Mouse (Mus musculus) kidney, postnatal 25 days (tissue): ENCODE results near the gene Nptxr.

Experiments
- DNase-seq, 2 experiments: peaks; one replicate each; pipeline ENCODE4 v3.0.0; 2021; ENCODE audit warnings: mixed read lengths in 2 of 2

Gene Nptxr

GRCm38 (mm10) chr15:79804352-79805071, at the start of gene Nptxr:
Nptxr (minus strand) TSS chr15:79804766.
- peak; percentile 25 to 61 for DNase-seq

GRCm38 (mm10) chr15:79850143-79850542, 45.6 kb upstream of the Nptxr start:
- no peak for DNase-seq

GRCm38 (mm10) chr15:79847100-79847499, 42.5 kb upstream of the Nptxr start:
- DNase-seq = no peak

DNA sequence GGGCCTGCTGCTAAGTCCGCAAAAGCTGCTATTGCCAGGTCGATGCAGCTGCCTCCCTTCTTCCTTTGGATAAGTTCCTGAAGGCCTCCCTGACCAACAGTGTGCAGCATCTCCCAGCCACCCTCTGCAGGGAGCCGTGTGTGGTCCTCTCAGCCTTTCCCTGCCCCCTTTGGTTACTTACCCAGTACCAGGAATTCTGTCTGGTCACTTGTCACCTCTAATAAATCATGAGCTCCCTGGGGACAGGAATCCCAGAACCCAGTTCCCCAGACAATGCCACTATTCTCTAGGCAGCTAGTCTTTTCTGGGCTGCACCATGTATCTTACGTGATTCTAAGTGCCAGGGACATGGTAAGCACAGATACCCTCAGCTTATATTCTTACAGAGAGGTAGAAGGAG, 41.4 kb upstream of the Nptxr start:
- DNase-seq = no peak

DNA sequence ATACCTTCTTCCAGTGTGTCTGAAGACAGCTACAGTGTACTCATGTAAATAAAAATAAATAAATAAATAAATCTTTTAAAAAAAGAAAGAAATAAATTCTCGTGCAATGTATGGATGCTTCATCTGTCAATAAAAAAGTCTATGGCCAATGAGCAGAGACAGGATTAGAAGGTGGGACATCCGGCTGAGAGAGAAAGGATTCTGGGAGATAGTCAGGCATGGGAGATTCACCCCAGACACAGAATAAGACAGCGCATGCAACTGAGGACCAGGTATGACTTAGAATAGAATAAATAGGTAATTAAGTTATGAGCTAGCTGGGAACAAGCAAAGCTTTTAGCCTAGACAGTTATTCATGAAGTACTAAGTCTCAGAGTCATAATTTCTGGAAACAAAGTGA, 38.4 kb upstream of the Nptxr start:
- no peak for DNase-seq

- no peak for DNase-seq
Measured at GRCm38 (mm10) chr15:79840281-79840680, 35.7 kb upstream of the Nptxr start.

DNA sequence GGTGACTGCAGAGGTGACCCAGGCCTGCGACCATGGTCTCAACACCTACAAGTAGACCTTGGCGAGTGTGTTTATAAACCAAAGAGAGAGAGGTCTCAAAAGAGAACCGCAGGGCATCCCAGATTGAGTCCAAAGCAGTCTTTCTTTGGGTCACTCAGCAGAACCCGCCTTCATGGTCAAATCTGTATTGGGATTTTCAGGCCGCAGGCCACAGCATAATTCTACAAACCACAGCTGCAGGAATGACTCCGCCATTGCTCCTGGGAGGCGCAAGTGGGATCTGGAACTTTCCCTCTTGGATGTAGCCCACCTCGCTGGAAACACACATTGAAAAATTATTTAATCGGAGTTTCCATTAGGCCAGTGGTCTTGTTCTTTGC, 30.3 kb upstream of the Nptxr start:
- DNase-seq = no peak

- peak; percentile 98 for DNase-seq
Measured at GRCm38 (mm10) chr15:79834130-79834880, 29.7 kb upstream of the Nptxr start, which contains the start of the genes Npcd and Cbx6. Npcd (minus strand) TSS chr15:79834237. Cbx6 (minus strand) TSS chr15:79834688.

GRCm38 (mm10) chr15:79833251-79834050, 28.9 kb upstream of the Nptxr start:
- DNase-seq = peak in 1 of 2 experiments; percentile 45

DNA sequence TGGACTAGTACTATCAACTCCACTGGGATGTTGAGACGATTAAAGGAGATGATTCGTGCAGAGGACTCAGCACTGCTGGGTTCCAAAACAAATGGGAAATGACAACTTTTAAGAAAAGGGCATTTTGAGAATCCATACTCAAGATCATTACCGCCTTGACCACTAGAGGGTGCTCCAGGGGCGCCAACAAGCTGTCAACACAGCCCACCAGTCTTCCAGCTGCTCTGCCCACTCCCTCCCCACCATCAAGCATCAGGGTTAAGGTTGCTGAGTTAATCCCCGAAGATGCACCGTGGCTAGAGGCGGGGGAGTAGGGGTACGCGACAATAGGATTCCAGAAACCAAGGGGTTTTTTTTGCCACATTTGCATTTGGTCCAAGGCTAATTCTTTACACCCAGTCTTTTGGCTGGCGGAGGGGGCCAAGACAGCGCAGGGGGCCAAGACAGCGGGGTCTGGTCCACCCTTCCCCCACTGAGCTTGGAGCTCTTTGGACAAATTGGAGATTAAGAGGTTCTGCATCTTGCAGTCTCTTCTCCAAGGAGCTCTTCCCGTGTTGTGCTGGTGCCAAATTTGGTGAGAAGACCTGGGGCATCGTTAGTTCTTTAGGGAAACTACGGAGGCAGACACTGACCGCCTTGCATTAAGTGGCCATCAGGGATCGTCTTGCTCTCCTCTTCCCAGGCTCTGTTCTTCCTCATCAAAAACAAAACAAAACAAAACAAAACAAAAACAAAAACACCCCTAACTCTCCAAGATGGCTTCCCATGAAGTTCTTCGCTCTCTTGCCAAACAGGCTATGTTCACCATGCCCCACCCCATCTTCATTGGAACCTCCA, 27.7 kb upstream of the Nptxr start:
- peak; percentile 70 to 89 for DNase-seq

DNA sequence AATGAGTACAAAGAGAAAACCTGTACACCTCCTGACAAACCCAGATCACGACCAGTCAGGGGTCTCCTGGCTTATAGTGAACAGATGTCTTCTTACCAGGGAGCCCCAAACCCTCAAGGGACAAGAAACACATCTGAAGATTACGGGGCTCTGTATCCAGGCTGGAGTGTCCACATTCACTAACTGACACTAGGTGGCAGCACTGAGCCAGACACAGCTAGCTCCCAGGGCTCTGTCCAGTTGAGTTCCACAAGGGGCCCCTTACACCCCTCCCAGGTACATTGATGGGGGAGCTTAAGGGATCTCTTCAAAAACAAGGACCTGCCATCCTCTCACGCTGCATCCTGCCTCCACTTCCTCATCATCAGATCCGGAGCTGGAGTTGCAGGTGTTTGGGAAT, 25.8 kb upstream of the Nptxr start:
- DNase-seq = peak; percentile 79 to 88

- DNase-seq = no peak
Measured at GRCm38 (mm10) chr15:79829431-79829830, 24.9 kb upstream of the Nptxr start.

GRCm38 (mm10) chr15:79828366-79829035, 23.9 kb upstream of the Nptxr start:
- DNase-seq = peak; percentile 21 to 55

DNA sequence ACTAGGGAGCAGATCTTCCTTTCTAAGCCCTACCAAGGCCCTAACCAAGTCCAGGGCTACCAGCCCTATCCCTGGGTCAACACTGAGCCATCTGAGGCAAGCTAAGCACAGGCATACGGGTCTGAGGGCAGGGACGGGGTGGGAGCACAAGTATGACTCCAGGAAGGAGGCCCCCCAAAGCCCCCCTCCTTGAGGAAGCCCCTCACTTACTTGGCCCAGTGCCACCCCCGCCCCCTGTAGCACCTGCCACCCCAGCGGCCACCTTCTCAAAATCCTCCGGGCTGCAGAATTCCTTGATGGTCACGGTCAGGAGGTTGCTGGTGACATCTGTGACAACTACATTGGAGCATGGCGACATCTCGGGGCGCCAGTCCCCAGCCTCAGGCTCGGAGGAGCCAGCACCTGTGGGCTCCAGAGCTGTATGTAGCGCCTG, 23.2 kb upstream of the Nptxr start:
- peak in 1 of 2 experiments; percentile 45 for DNase-seq

- no peak for DNase-seq
Measured at GRCm38 (mm10) chr15:79827061-79827777, 22.7 kb upstream of the Nptxr start.

- no peak for DNase-seq
Measured at GRCm38 (mm10) chr15:79826221-79826935, 21.8 kb upstream of the Nptxr start.

GRCm38 (mm10) chr15:79825146-79825825, 20.7 kb upstream of the Nptxr start:
- no peak for DNase-seq

DNA sequence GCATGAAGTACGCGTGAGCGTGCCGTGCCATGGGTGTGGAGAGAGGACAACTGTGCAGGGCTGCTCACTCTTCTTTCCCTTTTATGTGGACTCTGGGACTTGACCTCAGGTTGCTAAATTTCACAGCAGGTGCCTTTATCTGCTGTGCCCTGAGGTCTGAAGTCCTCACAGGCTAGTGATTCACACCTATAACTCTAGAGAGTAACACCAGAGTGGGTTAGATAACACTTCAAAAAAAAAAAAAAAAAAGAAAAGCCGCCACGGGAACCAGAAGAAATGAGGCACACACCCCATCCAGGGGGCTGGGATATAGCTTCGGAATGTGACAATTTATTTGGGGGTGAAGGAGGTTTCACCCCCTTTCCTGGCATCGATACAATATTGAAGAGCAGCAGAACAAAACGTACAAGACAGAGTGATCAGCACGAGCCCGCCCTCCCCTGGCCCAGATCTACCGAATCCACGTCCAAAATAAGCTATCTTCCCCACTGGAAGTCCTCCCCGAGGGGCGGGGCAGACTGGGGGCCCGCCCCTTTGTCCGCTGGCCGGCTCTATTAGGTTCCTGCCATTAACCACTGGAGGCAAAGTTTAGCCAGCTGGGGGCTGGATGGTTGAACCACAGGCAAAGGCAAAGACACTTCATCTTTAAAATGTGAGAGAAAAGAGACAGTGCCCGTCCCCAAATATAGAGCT, 19.2 kb upstream of the Nptxr start:
- DNase-seq = peak; percentile 56 to 79
